Mouse (Mus musculus) brain, embryonic 14.5 days (tissue): ENCODE data around the gene Mafk.

Source experiments
- CTCF ChIP-seq: fragments of 200-500 bp; IDR thresholded peaks from 2 replicates; pipeline ENCODE4 v1.5.1; 2012; ENCODE audit warnings: inconsistent platforms, mild to moderate bottlenecking, moderate library complexity, borderline replicate concordance; ENCODE audit not compliant: insufficient read depth, insufficient read length; ENCODE audit errors: extremely low read depth
- POLR2A ChIP-seq: fragments of 200-500 bp; IDR thresholded peaks from 2 replicates; pipeline ENCODE4 v1.6.1; 2012; ENCODE audit warnings: mild to moderate bottlenecking, inconsistent platforms, borderline replicate concordance; ENCODE audit not compliant: poor library complexity, insufficient read depth, insufficient read length, severe bottlenecking; ENCODE audit errors: extremely low read depth

DNA sequence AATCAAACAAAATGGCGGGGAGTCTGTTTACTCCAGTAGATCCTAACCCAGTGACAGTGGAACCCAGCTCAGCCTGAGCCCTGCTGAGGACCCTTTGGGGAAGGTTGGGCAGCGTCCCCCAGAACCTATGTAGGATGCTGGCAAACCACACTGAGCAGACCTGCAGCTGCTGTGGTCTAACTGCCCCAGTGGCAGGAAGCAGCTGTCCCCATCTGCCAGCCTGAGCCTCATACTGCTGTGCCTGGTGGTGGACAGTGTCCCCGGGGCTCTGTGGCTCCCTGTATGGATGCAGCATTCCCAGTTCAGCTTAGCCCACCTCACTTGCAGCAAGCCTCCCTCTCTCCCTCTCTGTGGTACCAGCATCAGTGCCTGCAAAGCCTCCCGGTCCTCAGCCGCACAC is 14.3 kb upstream of the Mafk start:
- TF ChIP-seq CTCF (no peak), POLR2A (no peak)
